Mouse (Mus musculus) retina, postnatal 7 days (tissue): ENCODE measurements around the gene Grwd1.
"Not testable (repeated sequence)": the region's sequence is repeated elsewhere in the genome, so short reads cannot be mapped to it uniquely, and the experiment has no call there.

Source experiments
- DNase-seq: peaks from one replicate; pipeline ENCODE4 v3.0.0-alpha.2; 2012; ENCODE audit warnings: low read depth, low spot score

The Grwd1 gene

GRCm38 (mm10) chr7:45830427-45831127 is at the start of gene Grwd1:
Gene Grwd1, minus strand, starts transcription at chr7:45830944.
- peak; percentile 83 for DNase-seq

GRCm38 (mm10) chr7:45880531-45880930 is 49.8 kb upstream of the Grwd1 start:
- no peak for DNase-seq

GRCm38 (mm10) chr7:45878278-45878677 is 47.5 kb upstream of the Grwd1 start, which contains the start of gene Grin2d:
Gene Grin2d, minus strand, starts transcription at chr7:45878378.
- not testable (repeated sequence) for DNase-seq

GRCm38 (mm10) chr7:45876895-45877294 is 46.2 kb upstream of the Grwd1 start:
- no peak for DNase-seq

GRCm38 (mm10) chr7:45873061-45873947 is 42.6 kb upstream of the Grwd1 start:
- DNase-seq, result peak; percentile 27

- peak; percentile 79 for DNase-seq
Measured at GRCm38 (mm10) chr7:45872624-45873023, 41.9 kb upstream of the Grwd1 start, which contains the start of gene Kdelr1. Gene Kdelr1, plus strand, starts transcription at chr7:45872772.

- DNase-seq, result no peak
Measured at GRCm38 (mm10) chr7:45870282-45871058, 39.7 kb upstream of the Grwd1 start.

GRCm38 (mm10) chr7:45869787-45870186 is 39.0 kb upstream of the Grwd1 start:
- no peak for DNase-seq

GRCm38 (mm10) chr7:45869107-45869670 is 38.4 kb upstream of the Grwd1 start:
- no peak for DNase-seq

- DNase-seq, result no peak
Measured at GRCm38 (mm10) chr7:45867871-45868270, 37.1 kb upstream of the Grwd1 start.

- DNase-seq, result peak; percentile 76
Measured at GRCm38 (mm10) chr7:45865925-45866910, 35.5 kb upstream of the Grwd1 start.

GRCm38 (mm10) chr7:45864435-45864834 is 33.7 kb upstream of the Grwd1 start:
- no peak for DNase-seq

GRCm38 (mm10) chr7:45862804-45863203 is 32.1 kb upstream of the Grwd1 start:
- no peak for DNase-seq

- no peak for DNase-seq
Measured at GRCm38 (mm10) chr7:45859008-45859407, 28.3 kb upstream of the Grwd1 start.

GRCm38 (mm10) chr7:45856950-45857901 is 26.5 kb upstream of the Grwd1 start:
- no peak for DNase-seq

GRCm38 (mm10) chr7:45853089-45853488 is 22.3 kb upstream of the Grwd1 start:
- DNase-seq, result no peak

GRCm38 (mm10) chr7:45850661-45851060 is 19.9 kb upstream of the Grwd1 start:
- DNase-seq, result no peak

- DNase-seq, result no peak
Measured at GRCm38 (mm10) chr7:45848447-45849027, 17.8 kb upstream of the Grwd1 start.
